Mouse (Mus musculus): ENCODE data around the gene Olfr434. TPM values are rescaled to one million over a fixed set of nuclear protein-coding genes. Genes with fewer than 3 reads are reported as not detected.

The Olfr434 gene
- not detected for polyA plus RNA-seq (2017; shearing (Covaris generic))

DNA sequence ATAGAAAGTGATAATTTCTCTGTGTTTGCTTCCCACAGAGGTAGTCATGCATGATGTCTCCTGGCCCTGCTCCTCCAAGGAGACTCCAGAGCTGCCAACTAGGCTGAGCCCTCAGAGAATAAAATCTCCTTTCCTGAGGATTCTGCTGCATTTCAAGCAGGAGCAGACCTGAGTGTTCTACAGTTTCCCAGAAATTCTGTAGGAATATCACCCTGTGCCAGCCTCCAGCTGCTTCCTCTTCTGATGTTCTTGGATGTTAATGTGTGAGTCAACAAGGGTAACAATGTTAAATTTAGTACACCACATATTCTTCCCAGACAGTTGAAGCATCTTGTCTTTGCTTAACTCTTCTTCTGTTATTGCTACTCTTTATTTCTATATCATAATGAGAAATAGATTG is at the start of gene Olfr434:
Gene Olfr434, plus strand, starts transcription at position 149 of the 400 bp plus-strand sequence.

DNA sequence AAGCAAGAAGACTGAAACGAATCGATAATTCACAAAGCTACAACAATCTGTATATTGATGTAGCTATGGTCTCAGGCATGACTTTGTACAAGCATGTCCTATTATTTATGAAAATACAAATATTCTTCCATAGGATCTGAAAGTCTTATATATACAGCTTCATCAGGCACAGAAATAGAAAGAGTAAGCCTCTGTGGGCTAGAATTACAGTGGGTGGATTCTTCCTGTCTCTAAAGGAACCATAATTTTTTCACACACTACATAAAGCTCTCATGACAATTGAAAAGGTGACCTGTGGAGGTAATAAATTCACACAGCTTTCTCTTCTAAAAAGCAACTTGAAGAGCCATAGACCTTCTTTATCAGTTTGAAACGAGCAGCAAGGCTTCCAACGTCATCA is 41.0 kb upstream of the Olfr434 start, which contains the start of gene Olfr13:
Gene Olfr13, plus strand, starts transcription at position 301 of the 400 bp plus-strand sequence.

DNA sequence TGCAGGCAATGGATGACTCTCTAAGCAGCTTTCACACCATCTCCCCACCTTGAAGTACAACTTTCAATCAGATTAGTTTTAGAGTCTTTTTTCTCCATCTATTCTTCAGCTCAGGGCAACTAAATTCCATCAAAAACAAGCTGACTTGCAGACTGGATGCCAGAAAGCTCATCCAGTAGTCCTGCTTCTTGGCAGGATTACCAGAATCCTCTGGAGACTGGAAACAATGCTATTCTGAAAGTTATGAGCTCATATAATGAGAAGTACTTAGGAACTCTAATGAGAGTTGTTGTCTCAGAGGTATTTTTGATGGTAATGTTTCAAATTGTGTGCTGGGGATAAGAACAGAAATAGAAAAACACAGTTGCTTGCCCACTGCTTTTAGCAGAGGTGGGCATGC is 16.0 kb upstream of the Olfr434 start, which contains the start of gene Olfr435:
Gene Olfr435, plus strand, starts transcription at position 366 of the 400 bp plus-strand sequence.

DNA sequence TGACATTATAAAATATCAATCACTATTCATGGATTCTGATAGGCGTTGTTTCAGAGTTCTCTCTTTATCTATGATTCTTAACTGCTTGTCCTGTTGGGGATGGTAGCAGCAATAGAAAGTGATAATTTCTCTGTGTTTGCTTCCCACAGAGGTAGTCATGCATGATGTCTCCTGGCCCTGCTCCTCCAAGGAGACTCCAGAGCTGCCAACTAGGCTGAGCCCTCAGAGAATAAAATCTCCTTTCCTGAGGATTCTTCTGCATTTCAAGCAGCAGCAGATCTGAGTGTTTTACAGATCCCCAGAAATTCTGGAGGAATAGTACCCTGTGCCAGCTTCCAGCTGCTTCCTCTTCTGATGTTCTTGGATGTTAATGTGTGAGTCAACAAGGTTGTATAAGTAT is 18.4 kb downstream of the Olfr434 start, which contains the start of gene Olfr47:
Gene Olfr47, plus strand, starts transcription at position 275 of the 400 bp plus-strand sequence.

DNA sequence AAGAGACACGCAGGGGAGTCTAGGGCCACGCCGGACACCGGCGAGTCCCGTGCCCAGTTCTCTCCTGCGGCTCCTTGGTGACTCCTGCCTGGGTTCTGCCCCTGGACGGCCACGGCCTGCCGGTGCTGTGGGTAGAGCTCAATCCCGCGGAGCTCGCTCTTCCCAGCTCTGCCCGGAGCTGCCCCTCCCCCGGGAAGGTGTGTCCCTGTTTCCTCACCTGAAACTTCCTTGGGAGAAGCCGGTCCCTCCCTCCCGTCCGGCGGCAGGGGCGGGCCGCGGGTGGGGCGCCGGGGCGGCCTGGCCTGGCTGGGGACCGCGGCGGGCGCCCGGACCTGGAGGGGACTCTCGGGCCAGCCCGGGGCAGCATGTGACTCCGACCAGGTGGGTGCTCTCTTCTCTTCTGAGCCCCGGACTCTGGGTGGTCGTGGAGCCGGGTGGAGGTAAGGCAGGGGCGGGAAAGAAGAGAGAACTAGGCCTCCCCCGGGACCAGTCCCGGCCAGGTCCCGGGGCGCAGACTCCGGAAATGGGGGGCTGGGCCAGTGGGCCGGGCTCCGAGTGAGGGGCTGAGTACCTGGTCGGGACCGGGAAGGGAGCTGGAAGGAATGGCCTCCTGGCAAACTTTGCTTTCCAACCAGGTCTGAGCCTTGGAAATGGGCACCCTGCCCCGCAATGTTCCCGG is 52.7 kb downstream of the Olfr434 start, which contains the start of gene Arhgef5:
Gene Arhgef5, plus strand, starts transcription at position 220 of the 679 bp plus-strand sequence.

Other genes with a start within 250 kb of the Olfr434 start
- gene Olfr441, start 106.7 kb upstream of the Olfr434 start, polyA plus RNA-seq (2017; shearing (Covaris generic)): not detected
- gene Olfr237-ps1, start 66.5 kb upstream of the Olfr434 start, polyA plus RNA-seq (2017; shearing (Covaris generic)): 0.11 TPM
- gene Olfr437, start 49.7 kb upstream of the Olfr434 start, polyA plus RNA-seq (2017; shearing (Covaris generic)): not detected
- gene Olfr13, start 40.9 kb upstream of the Olfr434 start, polyA plus RNA-seq (2017; shearing (Covaris generic)): not detected
- not detected for gene Olfr435, start 15.9 kb upstream of the Olfr434 start, polyA plus RNA-seq (2017; shearing (Covaris generic))
- not detected for gene Olfr47, start 18.5 kb downstream of the Olfr434 start, polyA plus RNA-seq (2017; shearing (Covaris generic))
- 0.27 TPM for gene Arhgef5, start 52.6 kb downstream of the Olfr434 start, polyA plus RNA-seq (2017; shearing (Covaris generic))
- gene Nobox, start 96.5 kb downstream of the Olfr434 start, polyA plus RNA-seq (2017; shearing (Covaris generic)): not detected

All from naive thymus-derived CD4-positive, alpha-beta T cell, adult 5 months (primary cell).